Mouse (Mus musculus) heart, postnatal 10 days (tissue): ENCODE measurements around the gene Apol6. TPM values are rescaled to one million over a fixed set of nuclear protein-coding genes. Genes with fewer than 3 reads are reported as not detected.

Experiments
- DNase-seq, 2 experiments: peaks; one replicate each; pipeline ENCODE4 v3.0.0; 2021
- intact Hi-C: fragments of 180-260 bp; cut with DNase I; formaldehyde crosslinking; loops from one replicate; pipeline ENCODE4 v1.15.1; 2025
- total RNA-seq, 2 experiments: library from RNA; stranded (reverse); gene quantifications; 2 replicates each; pipeline ENCODE4 v1.2.3; 2021

Apol6 gene
- total RNA-seq, 2 experiments from 2014 or later: 1.6 to 1.7 TPM

DNA sequence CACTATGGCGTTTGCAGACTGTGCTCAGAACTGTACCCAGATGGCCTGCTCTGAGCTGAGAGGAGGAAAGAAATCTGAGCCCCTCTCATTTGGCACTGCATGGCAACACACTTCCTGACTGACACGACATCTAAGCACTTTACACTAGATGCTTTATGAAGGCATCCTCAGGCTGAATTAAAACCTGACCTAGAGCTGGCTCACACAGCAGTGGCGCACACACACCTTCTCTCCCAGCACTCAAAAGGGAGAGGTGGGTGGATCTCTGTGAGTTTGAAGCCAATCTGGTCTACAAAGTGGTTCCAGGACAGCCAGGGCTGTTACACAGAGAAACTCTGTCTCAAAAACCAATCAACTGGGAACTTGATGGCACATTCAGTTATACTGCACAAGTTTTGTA is 55.2 kb downstream of the Apol6 start:
- no peak for DNase-seq
- intact Hi-C loops: loop anchor here (5.0 kb wide), 1 partner anchor 268 kb away; no protein-coding TSS in a partner anchor

DNA sequence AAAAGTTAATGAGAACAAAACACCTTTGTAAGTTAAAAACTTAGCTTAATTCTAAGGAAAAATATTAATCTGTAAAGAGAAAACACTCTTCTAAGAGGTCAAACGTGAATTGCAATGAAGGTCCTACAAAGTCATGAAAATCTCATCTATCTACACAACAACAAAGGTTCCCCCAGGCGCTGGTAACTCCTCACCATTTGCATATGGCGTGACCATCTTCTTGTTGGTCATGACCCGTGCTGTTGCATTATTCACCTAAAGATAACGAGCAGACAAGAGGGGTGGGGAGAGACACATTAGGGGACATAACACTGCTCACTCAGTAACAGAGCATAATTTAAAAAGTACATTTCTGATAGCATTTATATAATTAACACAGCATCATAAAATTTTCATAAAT is 58.2 kb downstream of the Apol6 start:
- DNase-seq: no peak
- intact Hi-C loops: loop anchor here (5.0 kb wide), 1 partner anchor 265 kb away; no protein-coding TSS in a partner anchor

- DNase-seq: peak in 1 of 2 experiments; percentile 19
- intact Hi-C loops: loop anchor here (5.0 kb wide), 1 partner anchor 263 kb away; no protein-coding TSS in a partner anchor
Observed at GRCm38 (mm10) chr15:77104349-77105158, 60.0 kb downstream of the Apol6 start.

DNA sequence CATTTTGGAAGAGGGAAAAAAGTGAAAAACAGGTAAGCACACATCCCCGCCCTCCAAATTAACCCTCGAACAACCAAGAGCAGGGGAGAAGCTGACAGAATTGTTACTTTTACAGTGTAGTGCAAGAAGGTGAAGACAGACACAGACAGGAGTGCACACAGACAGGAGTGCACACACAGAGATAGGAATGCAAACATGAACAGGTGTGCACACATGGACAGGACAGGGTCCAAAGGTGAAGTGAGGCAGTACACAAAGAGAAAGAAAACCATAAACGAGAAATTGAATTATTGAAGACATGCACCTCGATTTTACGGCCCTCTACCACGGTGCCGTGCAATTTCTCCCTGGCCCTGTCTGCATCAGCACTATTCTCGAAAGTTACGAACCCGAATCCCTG is 60.7 kb downstream of the Apol6 start:
- no peak for DNase-seq
- intact Hi-C loops: no loop called here

Other genes starting within 250 kb of the Apol6 start
- 10 to 100 TPM; 15.5 to 18.6 TPM for gene Zfp251, start 173.3 kb upstream of the Apol6 start, total RNA-seq
- gene Zfp7, start 165.5 kb upstream of the Apol6 start, total RNA-seq: 1 to 10 TPM; 1.7 to 2.9 TPM
- gene Gm49527, start 165.4 kb upstream of the Apol6 start, total RNA-seq: under 1 TPM in 1 of 2 experiments, not detected in 1; 0.74 TPM
- gene Zfp647, start 119.3 kb upstream of the Apol6 start, total RNA-seq: 1 to 10 TPM; 3.9 to 5.0 TPM
- 10 to 100 TPM; 25.8 to 26.2 TPM for gene 1110038F14Rik, start 96.2 kb upstream of the Apol6 start, total RNA-seq
- over 10,000 TPM in 1 of 2 experiments, 1,000 to 10,000 TPM in 1; 9,939 to 10,365 TPM for gene Mb, start 5.9 kb downstream of the Apol6 start, total RNA-seq